Mouse (Mus musculus) cerebellum, adult 9-10 months (tissue): ENCODE data around the gene Pdgfb.

Source experiments
- DNase-seq: peaks from one replicate; pipeline ENCODE4 v3.0.0; 2022

Pdgfb gene

DNA sequence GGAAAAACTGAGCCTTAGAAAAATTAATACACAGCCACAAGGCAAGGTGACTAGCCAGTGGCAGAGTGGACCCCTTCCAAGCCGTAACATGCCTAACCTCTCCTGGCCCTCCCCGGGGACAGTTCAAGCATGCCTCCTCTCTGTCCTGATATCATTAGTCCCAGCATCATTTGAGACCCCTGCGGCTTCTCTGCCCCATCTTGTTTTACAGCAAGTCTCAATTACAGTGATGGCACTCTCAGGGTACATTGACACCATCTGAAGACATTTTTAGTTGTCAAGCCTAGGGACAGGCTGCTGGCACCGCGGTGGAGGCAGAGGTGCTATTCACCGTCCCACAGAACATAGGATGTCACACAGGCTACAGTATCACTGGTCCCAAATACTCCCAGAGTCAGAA lies 6.3 kb downstream of the Pdgfb start:
- no peak for DNase-seq

DNA sequence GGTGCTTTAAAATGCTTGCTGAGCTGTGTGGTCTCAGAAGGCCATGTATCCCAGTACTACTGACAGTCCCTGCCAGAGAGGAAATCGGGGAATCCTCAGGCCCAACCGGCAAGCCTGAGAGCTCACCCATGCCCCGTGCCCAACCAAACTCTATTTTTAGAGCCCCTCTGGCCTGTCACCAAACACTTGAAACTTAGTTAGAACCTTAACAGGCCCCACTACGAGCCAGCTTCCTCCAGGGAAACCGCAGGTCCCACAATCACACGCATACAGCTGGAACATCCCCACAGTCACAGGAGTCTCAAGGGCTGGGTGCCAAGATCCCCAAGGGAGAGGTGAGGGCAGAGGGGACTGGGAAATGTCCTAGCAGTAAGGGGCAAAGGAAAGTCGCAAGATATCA lies 8.6 kb downstream of the Pdgfb start:
- DNase-seq: no peak

DNA sequence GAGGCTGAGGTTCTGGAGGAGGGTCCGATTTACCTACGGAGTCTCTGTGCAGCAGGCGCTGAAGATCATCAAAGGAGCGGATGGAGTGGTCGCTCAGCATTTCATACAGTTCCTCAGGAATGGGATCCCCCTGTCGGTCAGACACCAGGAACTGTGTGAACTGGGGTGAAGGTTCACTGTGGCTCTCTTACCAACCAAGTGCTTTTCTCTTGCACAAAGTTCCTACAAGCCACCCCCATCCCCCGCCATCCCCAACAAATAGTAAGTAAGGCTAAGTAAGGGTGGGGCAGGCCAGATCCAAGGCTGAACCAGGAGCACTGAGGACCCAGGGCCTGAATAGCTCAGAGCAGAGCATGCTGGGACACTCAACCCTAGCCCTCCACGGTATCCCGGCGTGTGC lies 9.3 kb downstream of the Pdgfb start:
- DNase-seq: no peak

DNA sequence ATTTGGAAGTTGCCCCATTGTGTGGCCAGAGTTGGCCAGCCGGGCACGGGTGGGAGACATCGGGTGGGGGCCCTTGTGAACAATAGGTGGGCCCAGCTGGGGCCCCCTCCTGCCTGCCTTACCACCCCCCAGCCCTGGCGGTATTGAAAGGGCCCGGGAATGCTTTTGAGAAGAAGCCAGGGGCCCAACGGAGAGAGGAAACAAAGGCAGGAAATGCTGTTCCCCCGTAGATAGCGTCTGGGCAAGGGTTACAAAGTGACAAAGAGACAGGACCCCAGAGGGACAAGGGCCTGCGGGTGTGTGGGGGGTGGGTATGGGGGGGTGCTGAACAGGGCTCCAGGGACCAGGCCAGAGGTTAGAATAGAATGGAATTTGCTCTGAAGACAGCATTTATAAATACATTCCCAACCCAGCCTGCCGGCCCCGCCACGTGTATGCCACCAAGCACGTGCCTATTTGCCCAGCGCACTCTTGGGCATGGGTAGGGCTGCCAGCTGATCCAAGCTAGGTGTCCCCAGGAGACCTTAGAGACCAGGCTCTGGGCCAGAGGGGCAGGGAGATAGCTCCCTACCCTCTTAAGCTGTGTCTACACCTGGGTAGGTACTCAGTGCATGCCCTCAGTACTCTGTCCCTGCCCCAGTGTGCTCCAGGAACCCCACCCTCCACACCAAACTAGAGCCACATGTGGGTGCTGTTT lies 10.0 kb downstream of the Pdgfb start:
- DNase-seq: no peak

DNA sequence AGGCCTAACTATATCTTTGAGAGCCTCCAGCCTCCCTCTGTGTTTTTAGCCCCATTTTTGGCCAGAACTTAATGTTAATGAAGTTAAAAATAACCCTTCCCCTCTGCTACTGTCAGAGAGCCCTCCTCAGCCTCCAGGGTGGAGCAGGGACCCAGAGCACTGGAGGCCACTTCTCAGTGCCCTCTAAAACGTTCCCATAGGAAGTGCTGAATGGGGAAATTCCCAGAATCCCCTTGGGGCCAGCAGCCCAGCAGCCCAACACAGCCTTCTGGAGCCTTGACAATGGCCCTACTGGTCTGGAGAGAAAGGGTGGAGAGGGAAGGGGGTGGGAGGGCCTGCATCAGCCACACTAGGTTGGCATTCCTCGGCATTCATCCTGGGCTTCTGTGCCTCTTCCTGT lies 11.2 kb downstream of the Pdgfb start:
- DNase-seq: no peak

DNA sequence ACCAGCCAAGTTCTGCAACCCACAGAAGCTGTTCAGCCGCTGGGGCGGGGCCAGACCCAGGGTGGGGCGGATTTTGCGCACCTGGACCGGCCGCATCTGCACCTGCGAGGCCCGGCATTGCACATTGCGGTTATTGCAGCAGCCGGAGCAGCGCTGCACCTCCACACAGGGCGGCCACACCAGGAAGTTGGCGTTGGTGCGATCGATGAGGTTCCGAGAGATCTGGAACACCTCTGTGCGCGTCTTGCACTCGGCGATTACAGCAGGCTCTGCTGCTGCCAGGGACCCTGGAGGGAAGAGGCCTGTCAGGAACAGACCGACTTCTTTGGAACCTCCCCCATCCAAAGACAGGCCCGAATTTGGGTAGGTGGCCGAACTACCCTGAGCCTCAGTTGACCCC lies 13.2 kb downstream of the Pdgfb start:
- no peak for DNase-seq

DNA sequence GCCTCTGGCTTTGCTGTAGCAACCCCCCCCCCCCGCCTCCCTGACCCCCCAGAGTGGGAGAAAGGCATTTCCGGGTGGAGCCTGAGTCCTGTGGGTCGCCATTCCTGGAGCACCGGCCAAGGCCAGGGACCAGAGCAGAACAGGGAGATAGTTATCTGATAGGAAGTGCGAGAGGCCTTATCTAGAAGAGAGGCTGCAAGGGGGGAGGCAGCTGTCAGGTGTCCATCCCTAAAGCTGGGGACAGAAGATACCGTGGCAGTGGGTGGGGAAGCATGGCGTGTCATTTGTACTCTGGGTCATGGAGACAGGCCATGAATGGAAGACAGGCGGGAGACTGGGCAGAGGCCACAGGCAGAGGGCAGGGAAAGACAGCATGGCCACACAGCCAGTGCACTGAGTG lies 14.1 kb downstream of the Pdgfb start:
- DNase-seq: no peak

DNA sequence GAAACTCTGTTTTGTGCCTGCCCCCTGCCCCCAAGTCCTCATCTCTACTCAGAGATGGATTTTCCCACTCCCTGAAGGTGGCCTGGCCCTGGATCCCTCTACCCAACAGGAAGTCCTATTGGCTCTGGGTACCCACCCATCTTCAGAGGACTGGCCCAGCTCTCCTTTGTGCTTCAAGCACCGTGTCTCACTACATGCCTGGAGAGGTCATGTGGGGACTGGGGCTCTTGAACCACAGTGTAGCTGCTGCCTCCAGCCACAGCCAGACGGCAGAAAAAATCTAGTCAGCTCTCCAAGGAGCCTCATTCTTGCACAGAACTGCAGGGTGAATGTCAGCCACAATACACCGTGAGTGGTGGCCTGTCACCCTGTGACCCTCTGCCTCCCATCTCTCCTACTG lies 16.8 kb downstream of the Pdgfb start:
- no peak for DNase-seq

DNA sequence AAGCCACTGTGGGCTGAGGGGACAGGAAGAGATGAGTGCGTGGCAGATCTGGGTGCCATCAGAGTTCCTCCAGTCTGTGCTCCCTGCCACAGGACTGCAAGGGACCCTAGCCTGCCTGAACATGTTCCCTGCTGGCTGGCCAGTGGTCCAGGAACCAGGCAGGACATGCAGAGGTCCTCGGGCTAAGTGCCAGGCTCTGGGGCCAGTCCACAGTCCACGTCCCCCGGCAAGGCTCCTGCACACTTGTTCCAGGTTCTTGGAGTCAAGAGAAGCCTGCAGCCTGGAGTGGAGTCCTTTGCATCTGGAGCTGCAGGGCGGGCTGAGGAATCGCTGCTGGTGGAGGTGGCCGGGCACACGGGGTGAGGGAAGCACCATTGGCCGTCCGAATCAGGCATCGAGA lies 18.0 kb downstream of the Pdgfb start:
- no peak for DNase-seq

DNA sequence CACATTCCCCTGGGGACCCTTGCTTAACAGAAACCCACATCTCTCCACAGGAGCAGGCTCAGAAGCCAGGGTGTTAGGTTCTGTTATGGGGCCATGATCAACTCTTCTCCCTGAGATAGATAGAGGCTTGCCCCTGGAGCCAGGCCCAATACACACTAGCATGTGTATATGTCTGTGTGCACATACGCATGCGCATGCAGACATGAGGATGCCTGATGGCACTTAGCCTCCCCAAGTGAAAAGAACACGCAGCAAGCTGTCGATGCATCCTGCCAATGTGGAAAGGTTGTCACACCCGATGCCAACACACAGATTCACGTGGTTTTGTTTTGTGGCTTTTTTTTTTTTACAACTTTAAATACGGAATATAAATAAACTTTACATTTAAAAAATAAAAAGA lies 19.2 kb downstream of the Pdgfb start:
- DNase-seq: no peak

DNA sequence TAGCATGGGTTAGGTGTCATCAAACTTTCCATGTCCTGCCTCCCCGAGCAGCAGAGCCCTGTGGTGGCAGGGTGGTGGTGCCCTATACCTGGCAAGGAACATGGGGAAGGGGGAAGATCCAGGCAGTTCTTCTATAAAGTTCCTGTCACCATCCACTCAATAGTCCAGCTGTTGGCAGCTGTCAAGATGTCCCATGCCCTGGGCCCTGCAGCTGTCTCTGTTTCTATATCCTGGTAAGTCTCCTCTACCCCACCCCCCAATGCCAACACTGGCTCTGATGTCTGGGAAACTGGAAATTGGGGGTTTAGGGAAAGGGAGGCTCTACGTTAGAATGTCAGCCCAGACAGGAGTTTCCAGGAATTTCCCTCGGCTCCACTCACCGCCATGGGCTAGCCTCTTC lies 20.2 kb downstream of the Pdgfb start:
- no peak for DNase-seq

DNA sequence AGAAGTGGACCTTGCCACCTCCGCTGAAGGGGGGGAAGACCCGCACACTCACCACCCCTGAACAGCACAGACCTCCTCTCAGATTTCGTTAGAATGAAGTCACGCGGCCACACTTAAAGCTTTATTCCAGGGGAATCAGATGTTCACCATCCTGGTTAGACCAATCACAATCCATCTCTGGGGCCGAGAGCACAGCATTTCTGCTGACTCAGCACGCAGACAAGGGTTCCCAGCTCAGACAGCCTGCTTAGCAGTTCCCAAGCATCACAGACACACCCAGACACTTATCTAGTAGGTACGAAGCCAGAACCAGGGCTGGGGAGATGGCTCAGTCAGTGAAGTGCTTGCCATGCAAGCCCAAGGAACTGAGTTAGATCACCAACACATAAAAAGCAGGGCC lies 28.6 kb downstream of the Pdgfb start:
- DNase-seq: no peak

DNA sequence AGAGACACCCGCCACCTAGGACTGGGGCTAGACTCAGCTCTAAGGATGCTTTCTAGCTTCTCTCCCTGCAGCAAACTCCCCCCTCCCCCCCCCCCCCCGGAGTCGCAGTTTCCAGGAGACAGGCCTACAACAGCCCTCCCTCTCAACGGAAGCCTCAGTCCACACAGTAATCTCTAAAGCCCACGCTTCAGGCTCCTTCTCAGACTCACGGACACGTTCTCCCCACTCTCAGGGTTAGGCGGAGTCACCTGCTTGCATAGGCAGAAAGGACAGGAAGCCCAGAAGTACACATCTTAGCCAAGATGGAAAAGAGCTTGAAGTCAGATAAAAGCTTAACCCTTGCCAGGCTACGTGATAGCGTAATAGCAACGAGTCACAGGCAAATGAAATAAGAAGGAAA lies 29.3 kb downstream of the Pdgfb start:
- no peak for DNase-seq

DNA sequence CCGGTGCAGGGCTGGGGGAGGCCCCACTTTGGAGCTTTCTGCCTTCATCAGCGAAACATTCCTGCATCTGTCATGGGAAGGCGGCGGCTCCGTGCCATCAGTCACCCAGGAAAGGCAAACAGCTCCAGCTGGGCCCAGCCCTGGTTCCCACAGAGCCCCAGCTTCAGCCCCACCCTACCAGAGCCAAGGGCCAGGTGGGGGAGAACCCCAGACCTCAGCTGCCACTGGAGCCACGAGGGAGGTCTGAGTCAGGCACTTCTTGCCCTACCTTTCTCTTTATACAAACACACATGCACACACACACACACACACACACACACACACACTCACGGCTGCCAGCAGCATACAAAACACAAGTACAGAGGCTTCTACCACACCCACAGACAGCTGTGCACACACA lies 30.6 kb downstream of the Pdgfb start:
- no peak for DNase-seq

DNA sequence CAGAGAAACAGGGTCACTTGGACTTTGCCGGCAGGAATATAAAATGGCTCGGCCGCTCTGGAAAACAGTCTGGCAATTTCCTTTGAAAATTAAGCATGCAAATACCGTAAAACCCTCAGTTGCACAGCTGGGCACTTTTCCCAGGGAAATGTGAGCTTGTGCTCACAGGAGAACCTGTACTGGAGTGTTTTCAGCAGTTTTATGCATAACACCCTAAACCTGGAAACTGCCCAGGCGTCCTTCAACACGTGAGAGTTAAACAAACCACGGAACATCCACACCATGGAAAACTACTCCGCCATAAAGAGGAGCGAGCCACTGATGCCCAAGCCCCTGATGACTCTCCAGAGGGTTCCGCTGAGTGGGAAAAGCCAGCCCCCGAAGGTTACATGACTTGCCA lies 34.1 kb downstream of the Pdgfb start:
- DNase-seq: no peak

DNA sequence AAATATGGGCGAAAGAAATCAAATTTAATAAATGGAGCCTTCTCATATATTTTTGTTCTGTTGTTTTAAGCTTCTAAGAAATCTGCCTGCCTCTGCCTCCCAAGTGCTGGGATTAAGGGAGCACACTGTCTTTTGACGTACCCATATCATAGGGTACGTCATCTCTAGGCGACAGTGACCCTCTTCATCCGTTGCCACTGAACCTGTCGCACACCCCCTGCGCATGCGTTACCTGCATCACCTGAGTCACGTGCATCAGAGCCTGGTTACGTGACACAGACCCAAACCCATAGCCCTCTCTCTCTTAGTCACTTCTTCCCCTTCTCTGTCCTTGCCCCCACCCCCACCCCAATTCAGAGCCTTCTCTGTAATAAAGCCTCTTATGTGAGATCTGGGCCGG lies 42.6 kb downstream of the Pdgfb start:
- DNase-seq: no peak

DNA sequence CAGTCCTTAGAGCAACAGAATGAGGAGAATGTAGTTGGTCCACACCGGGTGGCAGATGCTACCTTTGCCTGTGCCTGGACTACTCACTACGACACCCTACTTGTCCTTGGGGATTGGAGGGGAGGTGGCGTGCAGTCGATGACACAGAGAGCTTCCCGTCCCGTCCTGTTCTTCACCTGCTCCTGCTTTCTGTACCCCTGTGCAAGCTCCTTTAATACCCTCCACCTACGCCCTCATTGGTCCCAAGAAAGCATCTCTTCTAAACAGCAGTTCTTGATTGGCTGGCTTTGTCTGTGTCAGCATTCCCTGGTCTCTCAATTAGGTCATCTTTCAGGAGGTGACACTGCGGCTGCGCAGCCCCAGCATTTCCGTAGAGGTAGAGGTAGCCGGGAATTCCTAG lies 43.8 kb downstream of the Pdgfb start, which contains the start of gene Cbx7:
TSS of gene Cbx7 (minus strand) at position 180 of the 400 bp plus-strand sequence.
- no peak for DNase-seq

DNA sequence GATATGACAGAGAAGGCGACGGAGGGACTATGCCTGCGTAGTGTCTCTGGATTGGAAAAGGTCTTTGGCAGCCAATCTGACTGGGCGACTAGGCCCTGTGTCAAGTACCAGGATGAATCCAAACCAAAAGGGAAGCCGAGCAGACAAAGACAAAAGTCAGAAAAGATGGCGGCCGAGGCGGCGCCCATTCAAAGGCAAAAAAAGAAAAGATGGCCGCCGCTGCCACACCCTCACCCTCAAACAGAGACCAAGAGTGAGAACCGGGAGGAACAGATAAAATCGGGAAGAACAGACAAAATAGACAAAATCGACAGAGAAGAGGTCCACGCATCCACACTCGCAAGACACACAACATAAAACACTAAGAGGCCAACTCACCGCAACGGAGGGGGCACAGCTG lies 44.3 kb downstream of the Pdgfb start:
- DNase-seq: no peak

DNA sequence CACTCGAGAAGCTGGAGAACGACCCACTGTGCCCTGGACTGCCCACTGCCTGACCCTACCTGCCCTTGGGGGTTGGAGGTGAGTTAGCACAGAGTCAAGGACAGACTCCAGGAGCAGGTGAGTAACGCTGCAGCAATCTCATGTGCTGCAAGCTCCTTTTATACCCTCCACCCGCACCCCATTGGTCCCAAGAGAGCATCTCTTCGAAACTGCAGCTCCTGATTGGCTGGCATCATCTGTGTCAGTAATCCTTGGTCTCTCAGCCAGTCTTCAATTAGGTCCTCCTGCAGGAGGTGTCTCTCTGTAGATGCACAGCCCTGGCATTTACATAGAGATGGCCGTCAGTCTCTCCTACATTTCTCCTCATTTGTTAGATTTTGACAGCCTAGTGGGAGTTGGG lies 47.4 kb downstream of the Pdgfb start:
- DNase-seq: no peak

DNA sequence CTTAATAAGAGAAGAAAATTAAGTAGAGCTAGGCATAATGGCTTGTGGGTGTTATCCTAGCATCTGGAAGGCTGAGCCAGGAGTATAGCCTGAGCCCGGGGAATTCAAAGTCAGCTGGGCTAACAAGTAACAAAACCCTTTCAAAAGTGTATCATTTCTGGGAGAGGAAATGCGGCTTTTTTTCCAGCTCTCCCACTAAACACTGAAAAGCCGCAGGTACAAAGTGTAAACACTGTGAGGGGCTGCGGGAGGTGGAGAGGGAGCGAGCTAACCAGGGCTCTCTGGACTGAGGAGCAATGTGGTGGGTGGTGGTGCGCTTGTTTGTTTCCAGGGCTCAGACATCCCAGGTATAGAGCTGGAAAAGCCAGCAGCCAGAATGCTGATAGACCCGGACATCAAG lies 50.4 kb downstream of the Pdgfb start:
- DNase-seq: no peak

DNA sequence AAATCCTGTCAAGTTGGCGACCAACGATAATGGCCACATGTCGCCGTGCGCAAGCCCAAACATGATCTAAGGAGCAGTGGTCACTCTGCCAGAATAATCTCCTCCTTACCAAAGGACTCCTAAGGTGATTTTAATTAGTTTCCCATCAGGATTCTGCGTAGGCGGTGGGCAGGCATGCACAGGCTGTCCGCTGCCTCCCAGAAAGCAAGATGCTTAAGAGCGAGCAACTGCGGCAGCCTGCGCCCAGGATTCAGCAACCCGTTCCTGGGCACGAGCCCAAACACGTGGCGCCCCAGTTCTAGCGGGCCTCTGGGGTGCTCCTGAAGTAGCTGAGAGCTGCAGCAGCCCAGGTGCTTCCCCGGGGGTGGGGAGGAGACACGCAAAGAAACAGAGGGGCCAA lies 52.1 kb downstream of the Pdgfb start:
- DNase-seq: peak; percentile 88

DNA sequence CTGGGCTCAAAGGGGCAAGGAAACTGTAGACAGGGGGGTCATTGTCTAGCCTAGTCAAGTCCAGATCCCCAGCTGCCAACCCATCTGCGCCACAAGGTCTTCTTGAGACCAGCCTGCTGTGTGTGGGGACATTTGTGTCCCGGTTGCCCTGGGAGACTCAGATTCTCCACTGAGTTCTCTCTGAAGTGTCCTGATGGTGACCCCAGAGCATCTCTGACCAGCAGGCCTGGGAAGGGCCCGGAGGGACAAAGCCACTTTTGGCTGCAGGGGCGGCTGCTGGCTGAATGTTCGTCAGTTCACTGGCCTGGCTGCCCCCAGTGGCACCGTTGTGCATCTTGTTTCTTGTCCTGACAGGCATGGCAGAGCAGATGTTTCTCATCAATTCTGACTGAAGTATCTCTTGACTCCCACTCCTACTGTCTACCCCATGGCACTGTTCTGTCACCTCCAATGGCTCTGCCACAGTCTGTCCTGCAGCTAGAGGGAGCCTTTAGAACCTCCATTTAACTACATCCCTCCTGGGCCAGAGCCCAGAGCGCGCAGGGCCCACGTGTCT lies 53.3 kb downstream of the Pdgfb start:
- DNase-seq: no peak

DNA sequence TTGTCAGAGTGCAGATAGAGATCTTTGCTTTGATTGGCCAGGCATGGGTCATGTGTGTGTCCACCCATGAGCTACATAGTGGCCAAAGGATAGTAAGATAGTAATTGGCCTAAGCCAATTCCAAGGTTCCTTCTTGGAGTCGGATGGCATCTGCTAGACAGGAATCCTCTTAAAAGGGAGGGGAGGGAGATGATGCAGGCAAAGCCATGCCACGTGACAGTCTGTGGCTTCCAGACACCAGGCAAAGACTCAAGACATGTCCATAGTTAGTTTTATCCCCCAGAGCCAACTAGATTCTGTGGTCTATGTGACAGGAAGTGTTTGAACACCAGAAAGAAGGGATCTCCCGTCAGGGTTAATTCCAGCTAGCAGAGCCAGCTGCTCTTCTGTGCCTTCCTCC lies 56.4 kb downstream of the Pdgfb start:
- DNase-seq: no peak

DNA sequence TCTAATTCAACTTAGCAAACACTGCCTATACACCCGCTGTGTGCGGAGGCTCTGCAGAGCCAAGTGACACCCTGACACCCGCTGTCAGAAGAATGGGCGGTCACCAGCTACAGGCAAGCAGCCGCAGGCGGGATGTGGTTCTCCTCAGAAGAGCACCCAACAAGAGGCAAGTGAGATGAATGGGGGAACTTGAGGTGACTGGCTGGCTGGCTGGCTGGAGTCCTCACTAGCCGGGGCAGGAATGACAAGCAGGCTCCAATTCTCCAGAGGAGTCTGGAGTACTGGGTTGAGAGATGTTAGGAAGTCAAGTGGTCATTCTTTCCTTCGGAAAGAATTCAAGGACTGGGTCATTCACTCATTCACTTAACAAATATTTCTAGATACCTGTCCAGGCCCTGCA lies 58.2 kb downstream of the Pdgfb start:
- DNase-seq: no peak

DNA sequence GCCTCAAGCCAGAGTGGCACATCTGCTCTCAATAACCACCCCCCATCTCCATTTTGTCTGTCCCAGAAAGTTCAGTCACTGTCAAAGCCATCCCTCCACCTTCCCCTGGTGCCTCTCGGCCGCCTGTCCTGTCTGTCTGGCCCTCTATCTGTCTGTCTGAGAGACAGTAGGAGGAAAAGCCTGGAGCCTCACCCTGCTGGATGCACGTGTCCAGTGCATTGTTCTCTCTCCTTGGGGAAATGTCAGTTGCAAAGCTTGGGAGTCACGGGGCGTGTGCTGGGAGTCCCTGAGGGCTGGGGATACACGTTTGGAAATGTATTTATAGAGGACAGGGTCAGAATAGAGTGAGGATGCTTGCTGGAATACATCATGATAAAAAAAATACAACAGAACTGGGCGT lies 61.3 kb downstream of the Pdgfb start:
- DNase-seq: no peak
